Mouse (Mus musculus) limb, embryonic 11.5 days (tissue): ENCODE data around the gene Rassf1. TPM values are rescaled to one million over a fixed set of nuclear protein-coding genes. Genes with fewer than 3 reads are reported as not detected.
"Not testable (repeated sequence)": the region's sequence is repeated elsewhere in the genome, so short reads cannot be mapped to it uniquely, and the experiment has no call there.

ENCODE experiments used
- ATAC-seq: fragments of 200-750 bp; cut with Nextera tagmentation; 2 replicates; pipeline ENCODE4 v1.8.0; 2017; ENCODE audit warnings: low read depth; ENCODE audit not compliant: insufficient number of reproducible peaks, low FRiP score, low TSS enrichment
- DNase-seq: peaks from one replicate; pipeline ENCODE4 v3.0.0-alpha.2; 2015; ENCODE audit warnings: low spot score
- H3K27ac ChIP-seq: fragments of 300-500 bp; sonication (generic); replicated peaks from 2 replicates; pipeline ENCODE4 v1.5.1; 2014; ENCODE audit warnings: low read depth, mild to moderate bottlenecking, low read length
- H3K27me3 ChIP-seq: fragments of 300-500 bp; sonication (generic); 2 replicates; pipeline ENCODE4 v1.6.1; 2014; ENCODE audit warnings: mild to moderate bottlenecking, low read length, mixed read lengths; ENCODE audit not compliant: control insufficient read depth, insufficient read depth
- H3K36me3 ChIP-seq: fragments of 300-500 bp; sonication (generic); 2 replicates; pipeline ENCODE4 v1.6.1; 2014; ENCODE audit warnings: mild to moderate bottlenecking, low read length, moderate library complexity, mixed read lengths; ENCODE audit not compliant: control insufficient read depth, insufficient read depth
- H3K4me1 ChIP-seq: fragments of 300-500 bp; sonication (generic); 2 replicates; pipeline ENCODE4 v1.6.1; 2014; ENCODE audit warnings: low read length, mixed read lengths; ENCODE audit not compliant: control insufficient read depth, insufficient read depth
- H3K4me2 ChIP-seq: fragments of 300-500 bp; sonication (generic); 2 replicates; pipeline ENCODE4 v1.6.1; 2014; ENCODE audit warnings: low read depth, mild to moderate bottlenecking, moderate library complexity; ENCODE audit not compliant: severe bottlenecking
- H3K4me3 ChIP-seq: fragments of 300-500 bp; sonication (generic); 2 replicates; pipeline ENCODE4 v1.5.1; 2014; ENCODE audit warnings: low read depth, low read length
- H3K9ac ChIP-seq: fragments of 300-500 bp; sonication (generic); 2 replicates; pipeline ENCODE4 v1.6.1; 2014; ENCODE audit warnings: mild to moderate bottlenecking, low read length
- H3K9me3 ChIP-seq: fragments of 300-500 bp; sonication (generic); 2 replicates; pipeline ENCODE4 v1.6.1; 2016; ENCODE audit warnings: low read length; ENCODE audit not compliant: control insufficient read depth
- WGBS: fragments of 180-500 bp; shearing (Covaris S2); extraction: QIAGEN DNeasy Blood & Tissue Kit; methylation state at CpG from one replicate; pipeline ENCODE4 v1.1.7; 2014; 5-methylcytosine and 5-hydroxymethylcytosine counted together
- polyA plus RNA-seq: library from polyadenylated mRNA; unstranded; fragments of >200 nt; fragmentation: Nextera tagmentation; extraction: Ambion mirVana; gene quantifications from 2 replicates; pipeline ENCODE4 v1.2.1, GENCODE M21; 2014

Gene Rassf1
- polyA plus RNA-seq, 1 experiment from 2014 or later, result 46.7 TPM

- Histone ChIP-seq H3K9ac (peak overlapping the region; percentile 89), H3K9me3 (no peaks in the 10 kb centered on the region), H3K36me3 (peaks cover 21% of the 10 kb centered on the region; the same call in 1 of the 2 replicates), H3K27ac (peak overlapping the region; percentile 73), H3K4me1 (peaks cover 26% of the 10 kb centered on the region), H3K4me3 (peak overlapping the region; percentile 84), H3K4me2 (peak overlapping the region; percentile 93), H3K27me3 (no peaks in the 10 kb centered on the region)
- WGBS, result under 1% methylated on average over 41 of the region's 41 CpGs
- DNase-seq (peak; percentile 88), ATAC-seq (peak; percentile 77)
Measured at GRCm38 (mm10) chr9:107568331-107569261, 17.2 kb downstream of the Rassf1 start.

- H3K36me3 ChIP-seq, result peaks cover 23% of the 10 kb centered on the region; the same call in 1 of the 2 replicates
- peak; percentile 63; the same call in 1 of the 2 replicates for ATAC-seq
- H3K27ac ChIP-seq, result peak overlapping the region; percentile 73
Measured at GRCm38 (mm10) chr9:107569270-107569669, 17.9 kb downstream of the Rassf1 start.

GRCm38 (mm10) chr9:107570016-107570415, 18.7 kb downstream of the Rassf1 start:
- H3K36me3 ChIP-seq, result peaks cover 23% of the 10 kb centered on the region; the same call in 1 of the 2 replicates
- peaks cover 23% of the 10 kb centered on the region for H3K4me1 ChIP-seq
- H3K9ac ChIP-seq, result peak overlapping the region; percentile 89
- no peaks in the 10 kb centered on the region for H3K27me3 ChIP-seq
- H3K4me2 ChIP-seq, result peak overlapping the region; percentile 93
- ATAC-seq, result no peak
- no peaks in the 10 kb centered on the region for H3K9me3 ChIP-seq
- 61% methylated on average over 13 of the region's 13 CpGs for WGBS
- no peak overlapping the region; the same call in 1 of the 2 replicates for H3K27ac ChIP-seq
- H3K4me3 ChIP-seq, result peak overlapping the region; percentile 84
- DNase-seq, result no peak

More at GRCm38 (mm10) chr9:107569270-107569669, 17.9 kb downstream of the Rassf1 start:
- no peak for DNase-seq
- peak overlapping the region; percentile 93 for H3K4me2 ChIP-seq
- H3K27me3 ChIP-seq, result no peaks in the 10 kb centered on the region
- 1% methylated on average over 19 of the region's 23 CpGs for WGBS
- H3K9me3 ChIP-seq, result no peaks in the 10 kb centered on the region
- peak overlapping the region; percentile 89 for H3K9ac ChIP-seq
- H3K4me1 ChIP-seq, result peaks cover 23% of the 10 kb centered on the region
- peak overlapping the region; percentile 84 for H3K4me3 ChIP-seq

- 94% methylated on average over 21 of the region's 21 CpGs for WGBS
- Histone ChIP-seq H3K4me2 (peak overlapping the region; percentile 93), H3K9ac (0 out of 2 replicates have a peak overlapping the region, but pooled peaks have one; percentile 1), H3K36me3 (peaks cover 23% of the 10 kb centered on the region; the same call in 1 of the 2 replicates), H3K4me1 (peaks cover 23% of the 10 kb centered on the region), H3K27me3 (no peaks in the 10 kb centered on the region), H3K27ac (no peak overlapping the region), H3K9me3 (no peaks in the 10 kb centered on the region), H3K4me3 (peak overlapping the region; percentile 84)
- DNase-seq, result no peak
- ATAC-seq, result no peak
Measured at GRCm38 (mm10) chr9:107570845-107571244, 19.5 kb downstream of the Rassf1 start.

- Histone ChIP-seq H3K36me3 (peaks cover 21% of the 10 kb centered on the region; the same call in 1 of the 2 replicates), H3K27ac (no peak overlapping the region), H3K9ac (no peak overlapping the region), H3K4me3 (no peak overlapping the region), H3K4me2 (no peak overlapping the region), H3K4me1 (peaks cover 29% of the 10 kb centered on the region), H3K9me3 (no peaks in the 10 kb centered on the region), H3K27me3 (no peaks in the 10 kb centered on the region)
- no peak for ATAC-seq
- DNase-seq, result no peak
- WGBS, result 93% methylated on average over 22 of the region's 22 CpGs
Measured at GRCm38 (mm10) chr9:107571534-107572326, 20.4 kb downstream of the Rassf1 start.

- no peak overlapping the region for H3K27ac ChIP-seq
- no peaks in the 10 kb centered on the region for H3K9me3 ChIP-seq
- DNase-seq (no peak), ATAC-seq (no peak)
- H3K4me3 ChIP-seq, result no peak overlapping the region
- peaks cover 28% of the 10 kb centered on the region for H3K4me1 ChIP-seq
- H3K36me3 ChIP-seq, result peaks cover 21% of the 10 kb centered on the region; the same call in 1 of the 2 replicates
- no peak overlapping the region for H3K4me2 ChIP-seq
- 96% methylated on average over 2 of the region's 2 CpGs for WGBS
- H3K9ac ChIP-seq, result no peak overlapping the region
- no peaks in the 10 kb centered on the region for H3K27me3 ChIP-seq
Measured at GRCm38 (mm10) chr9:107572327-107572662, 20.9 kb downstream of the Rassf1 start.

- H3K9ac ChIP-seq, H3K27ac ChIP-seq, H3K4me3 ChIP-seq, H3K9me3 ChIP-seq, H3K27me3 ChIP-seq, H3K4me2 ChIP-seq, DNase-seq, ATAC-seq: not testable (repeated sequence)
- 79% methylated on average over 6 of the region's 6 CpGs for WGBS
- Histone ChIP-seq H3K4me1 (peaks cover 32% of the 10 kb centered on the region), H3K36me3 (peaks cover 21% of the 10 kb centered on the region; the same call in 1 of the 2 replicates)
Measured at GRCm38 (mm10) chr9:107573774-107574173, 22.4 kb downstream of the Rassf1 start.
